Comparison of ENCODE assay signal across 22 mouse cellular contexts in the genomic region with DNA sequence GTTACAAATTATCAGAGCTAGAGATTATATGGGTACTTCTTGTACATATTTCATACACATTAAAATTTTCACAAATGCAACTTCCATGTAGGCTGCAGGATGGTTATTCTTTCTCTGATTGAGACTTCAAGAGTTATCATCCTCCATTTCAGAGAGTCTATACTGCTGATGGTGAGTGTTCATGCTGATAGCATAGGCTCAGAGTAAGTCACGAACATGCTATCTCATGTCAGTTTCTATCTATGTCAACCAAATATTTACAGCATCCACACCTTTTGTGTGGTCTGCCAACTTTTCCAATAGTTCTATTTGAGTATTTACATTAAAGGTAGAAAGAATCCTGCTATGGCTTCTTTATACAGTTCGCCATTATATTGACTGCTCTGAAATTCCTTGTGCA. TPM values are rescaled to one million over a fixed set of nuclear protein-coding genes. Genes with fewer than 3 reads are reported as not detected.
DNase-seq lines count a peak whose midpoint lies in the region; ATAC-seq lines count a peak whose summit lies in the region.
"Had no signal": no experiment of that assay in that cellular context is flagged by ENCODE, and none has a peak within 500 bp of the region (broad histone marks: within the 10 kb centered on the region; RNA-seq: fewer than 3 reads in every experiment).

No protein-coding gene starts in this region.

- no peak overlapping the region for H3K4me3 ChIP-seq in liver, embryonic 11.5 days (ENCODE audit: low read depth, low read length)
- no peak overlapping the region for H3K4me3 ChIP-seq in liver, embryonic 13.5 days (replicated peaks)
- no peak overlapping the region for H3K4me3 ChIP-seq in liver, embryonic 16.5 days (ENCODE audit: low read depth, low read length)
- H3K4me3 ChIP-seq in embryonic facial prominence, embryonic 10.5 days = no peak overlapping the region
- H3K4me3 ChIP-seq: forebrain, embryonic 12.5 days; hindbrain, embryonic 12.5 days; hindbrain, embryonic 15.5 days had no signal

- H3K27me3 ChIP-seq in liver, embryonic 11.5 days (replicated peaks; ENCODE audit: control insufficient read depth, insufficient read depth, low read length) = no peaks in the 10 kb centered on the region
- no peaks in the 10 kb centered on the region for H3K27me3 ChIP-seq in liver, embryonic 13.5 days
- no peaks in the 10 kb centered on the region for H3K27me3 ChIP-seq in liver, embryonic 16.5 days (ENCODE audit: control insufficient read depth, insufficient read depth, low read depth, low read length)
- no peaks in the 10 kb centered on the region for H3K27me3 ChIP-seq in embryonic facial prominence, embryonic 10.5 days (replicated peaks; ENCODE audit: low read depth, poor library complexity, severe bottlenecking)
- H3K27me3 ChIP-seq: forebrain, embryonic 12.5 days; hindbrain, embryonic 12.5 days; hindbrain, embryonic 15.5 days had no signal

- H3K27ac ChIP-seq in liver, embryonic 11.5 days (ENCODE audit: low read depth, low read length) = 0 out of 2 replicates have a peak overlapping the region, but pooled peaks have one; percentile 11
- peak overlapping the region; percentile 86 for H3K27ac ChIP-seq in liver, embryonic 13.5 days
- peak overlapping the region; percentile 87 for H3K27ac ChIP-seq in liver, embryonic 16.5 days (ENCODE audit: low read length)
- H3K27ac ChIP-seq in embryonic facial prominence, embryonic 10.5 days (replicated peaks) = no peak overlapping the region
- H3K27ac ChIP-seq: forebrain, embryonic 12.5 days; hindbrain, embryonic 12.5 days; hindbrain, embryonic 15.5 days had no signal

- H3K9me3 ChIP-seq in liver, embryonic 11.5 days (ENCODE audit: control insufficient read depth, low read length) = no peaks in the 10 kb centered on the region
- H3K9me3 ChIP-seq in liver, embryonic 13.5 days (replicated peaks) = no peaks in the 10 kb centered on the region
- H3K9me3 ChIP-seq in liver, embryonic 16.5 days (replicated peaks; ENCODE audit: control insufficient read depth, low read length) = no peaks in the 10 kb centered on the region
- H3K9me3 ChIP-seq in embryonic facial prominence, embryonic 10.5 days = no peaks in the 10 kb centered on the region
- H3K9me3 ChIP-seq: forebrain, embryonic 12.5 days; hindbrain, embryonic 12.5 days; hindbrain, embryonic 15.5 days had no signal

- peaks cover 8% of the 10 kb centered on the region for H3K4me1 ChIP-seq in liver, embryonic 11.5 days (replicated peaks; ENCODE audit: control insufficient read depth, insufficient read depth, low read length)
- peaks cover 33% of the 10 kb centered on the region for H3K4me1 ChIP-seq in liver, embryonic 13.5 days (replicated peaks)
- peaks cover 27% of the 10 kb centered on the region for H3K4me1 ChIP-seq in liver, embryonic 16.5 days (ENCODE audit: control insufficient read depth, low read depth, low read length)
- H3K4me1 ChIP-seq in embryonic facial prominence, embryonic 10.5 days = no peaks in the 10 kb centered on the region
- H3K4me1 ChIP-seq: forebrain, embryonic 12.5 days; hindbrain, embryonic 12.5 days; hindbrain, embryonic 15.5 days had no signal

- DNase-seq in liver, embryonic 11.5 days (ENCODE audit: low spot score) = no peak
- DNase-seq in liver = no peak
- no peak for DNase-seq in liver, embryonic 13.5 days
- DNase-seq in embryonic facial prominence, embryonic 10.5 days (ENCODE audit: low spot score) = no peak
- no peak for DNase-seq in embryo, embryonic 10.5 days (ENCODE audit: low spot score)
- DNase-seq in lung, adult 18-20 months = no peak
- no peak for DNase-seq in kidney, adult 8-10 months
- DNase-seq: adrenal gland, adult 8-10 months; adrenal gland, postnatal 25 days; cerebellum, adult 11 months; cerebellum, adult 2 months; cerebellum, adult 9-11 months; cerebellum, postnatal 25 days; embryo, embryonic 11 days; gastrocnemius, postnatal 14 days had no signal

- no peak overlapping the region for H3K9ac ChIP-seq in liver, embryonic 11.5 days (ENCODE audit: low read depth, low read length)
- H3K9ac ChIP-seq in liver, embryonic 13.5 days = no peak overlapping the region
- no peak overlapping the region for H3K9ac ChIP-seq in liver, embryonic 16.5 days (ENCODE audit: low read depth, low read length)
- H3K9ac ChIP-seq: forebrain, embryonic 12.5 days; hindbrain, embryonic 12.5 days; hindbrain, embryonic 15.5 days had no signal

- no peak overlapping the region for H3K4me2 ChIP-seq in liver, embryonic 11.5 days
- H3K4me2 ChIP-seq in liver, embryonic 13.5 days = peak overlapping the region; percentile 36
- peak overlapping the region; percentile 31; the same call in 1 of the 2 replicates for H3K4me2 ChIP-seq in liver, embryonic 16.5 days (ENCODE audit: low read depth, low read length)
- H3K4me2 ChIP-seq: forebrain, embryonic 12.5 days; heart, embryonic 11.5 days; hindbrain, embryonic 12.5 days; hindbrain, embryonic 15.5 days had no signal

- 77% methylated on average over 2 of the region's 2 CpGs for WGBS in liver, embryonic 11.5 days
- WGBS in liver, embryonic 13.5 days (ENCODE audit: insufficient replicate concordance) = 57% methylated on average over 2 of the region's 2 CpGs
- 58% methylated on average over 2 of the region's 2 CpGs for WGBS in liver, embryonic 16.5 days (ENCODE audit: insufficient replicate concordance)
- WGBS in embryonic facial prominence, embryonic 10.5 days = 95% methylated on average over 2 of the region's 2 CpGs

- peak; percentile 68 for ATAC-seq in liver, embryonic 11.5 days (replicated peaks; ENCODE audit: low FRiP score)
- peak; percentile 78 for ATAC-seq in liver, embryonic 13.5 days (ENCODE audit: low read depth)
- ATAC-seq in liver, embryonic 16.5 days (ENCODE audit: low read depth) = peak; percentile 85
- ATAC-seq: activated CD4-positive, CD25-positive, alpha-beta regulatory T cell, adult 4 months; forebrain, embryonic 16.5 days had no signal

- peaks cover 3% of the 10 kb centered on the region; the same call in 1 of the 2 replicates for H3K36me3 ChIP-seq in liver, embryonic 11.5 days (ENCODE audit: control insufficient read depth, insufficient read depth, low read length)
- peaks cover 41% of the 10 kb centered on the region for H3K36me3 ChIP-seq in liver, embryonic 13.5 days
- H3K36me3 ChIP-seq in liver, embryonic 16.5 days (ENCODE audit: control insufficient read depth, insufficient read depth) = peaks cover 11% of the 10 kb centered on the region
- H3K36me3 ChIP-seq in embryonic facial prominence, embryonic 10.5 days (replicated peaks) = peaks cover 17% of the 10 kb centered on the region

RNA-seq across cellular contexts. Expression of a gene that starts 19.2 kb away (rescaled TPM):
- polyA plus RNA-seq in liver, embryonic 11.5 days (2014; fragmentation: Nextera tagmentation; extraction: Ambion mirVana) = 42.2 and 44.6 TPM in 2 replicates
- polyA plus RNA-seq in liver, embryonic 13.5 days (2015; fragmentation: Nextera tagmentation; extraction: Ambion mirVana) = 24.9 and 29.3 TPM in 2 replicates
- polyA plus RNA-seq in liver, embryonic 16.5 days (2015; fragmentation: Nextera tagmentation; extraction: Ambion mirVana) = 20.0 and 20.5 TPM in 2 replicates
- polyA plus RNA-seq in embryonic facial prominence, embryonic 10.5 days (2016; fragmentation: Nextera tagmentation; extraction: Ambion mirVana) = 42.8 and 44.9 TPM in 2 replicates

RNA-seq across cellular contexts. Expression of a gene that starts 38.2 kb away (rescaled TPM):
- 14.5 and 16.2 TPM in 2 replicates for polyA plus RNA-seq in liver, embryonic 11.5 days (2014; fragmentation: Nextera tagmentation; extraction: Ambion mirVana)
- 15.6 and 16.2 TPM in 2 replicates for polyA plus RNA-seq in liver, embryonic 13.5 days (2015; fragmentation: Nextera tagmentation; extraction: Ambion mirVana)
- polyA plus RNA-seq in liver, embryonic 16.5 days (2015; fragmentation: Nextera tagmentation; extraction: Ambion mirVana) = 10.2 and 10.7 TPM in 2 replicates
- 7.4 and 7.5 TPM in 2 replicates for polyA plus RNA-seq in embryonic facial prominence, embryonic 10.5 days (2016; fragmentation: Nextera tagmentation; extraction: Ambion mirVana)
